Mouse (Mus musculus): ENCODE measurements around the gene Gm20422. TPM values are rescaled to one million over a fixed set of nuclear protein-coding genes. Genes with fewer than 3 reads are reported as not detected.
"Not testable (repeated sequence)": the region's sequence is repeated elsewhere in the genome, so short reads cannot be mapped to it uniquely, and the experiment has no call there.

Gm20422 gene
- polyA plus RNA-seq, 1 experiment, result 0.15 TPM

- TF ChIP-seq CTCF (IDR thresholded peaks at IDR 0.05; ENCODE audit: extremely low read depth, insufficient read depth, low read length), result no peak
- TF ChIP-seq POLR2A (IDR thresholded peaks at IDR 0.05; ENCODE audit: extremely low read depth, insufficient read depth, low read length), result no peak
- Histone ChIP-seq H3K27ac (ENCODE audit: insufficient read depth, low read length) (no peak overlapping the region), H3K4me1 (ENCODE audit: control insufficient read depth, insufficient read depth, low read length) (no peaks in the 10 kb centered on the region), H3K4me3 (ENCODE audit: insufficient read depth, low read length) (no peak overlapping the region)
Measured at GRCm38 (mm10) chr8:69735495-69735894, 39.2 kb downstream of the Gm20422 start.

GRCm38 (mm10) chr8:69717232-69717580 lies 57.5 kb downstream of the Gm20422 start:
- peaks cover 6% of the 10 kb centered on the region for H3K4me1 ChIP-seq (ENCODE audit: control insufficient read depth, insufficient read depth, low read length)
- TF ChIP-seq POLR2A (IDR thresholded peaks at IDR 0.05; ENCODE audit: extremely low read depth, insufficient read depth, low read length), result no peak
- TF ChIP-seq CTCF (IDR thresholded peaks at IDR 0.05; ENCODE audit: extremely low read depth, insufficient read depth, low read length), result no peak
- no peak overlapping the region; the same call in 1 of the 2 replicates for H3K4me3 ChIP-seq (ENCODE audit: insufficient read depth, low read length)
- no peak overlapping the region for H3K27ac ChIP-seq (ENCODE audit: insufficient read depth, low read length)

- Histone ChIP-seq H3K4me1 (ENCODE audit: control insufficient read depth, insufficient read depth, low read length) (peaks cover 6% of the 10 kb centered on the region), H3K4me3 (ENCODE audit: insufficient read depth, low read length) (peak overlapping the region; percentile 43), H3K27ac (ENCODE audit: insufficient read depth, low read length) (peak overlapping the region; percentile 90)
- TF ChIP-seq POLR2A (IDR thresholded peaks at IDR 0.05; ENCODE audit: extremely low read depth, insufficient read depth, low read length) (peak; percentile 94), CTCF (IDR thresholded peaks at IDR 0.05; ENCODE audit: extremely low read depth, insufficient read depth, low read length) (no peak)
Measured at GRCm38 (mm10) chr8:69716403-69717231, 58.1 kb downstream of the Gm20422 start.

GRCm38 (mm10) chr8:69715366-69715765 lies 59.3 kb downstream of the Gm20422 start:
- Histone ChIP-seq H3K27ac (ENCODE audit: insufficient read depth, low read length) (no peak overlapping the region), H3K4me3 (ENCODE audit: insufficient read depth, low read length) (peak overlapping the region; percentile 43), H3K4me1 (ENCODE audit: control insufficient read depth, insufficient read depth, low read length) (peaks cover 6% of the 10 kb centered on the region)
- no peak for TF ChIP-seq POLR2A (IDR thresholded peaks at IDR 0.05; ENCODE audit: extremely low read depth, insufficient read depth, low read length)
- TF ChIP-seq CTCF (IDR thresholded peaks at IDR 0.05; ENCODE audit: extremely low read depth, insufficient read depth, low read length), result no peak

- H3K4me3 ChIP-seq (ENCODE audit: insufficient read depth, low read length), result no peak overlapping the region
- H3K4me1 ChIP-seq (ENCODE audit: control insufficient read depth, insufficient read depth, low read length), result peaks cover 6% of the 10 kb centered on the region
- H3K27ac ChIP-seq (ENCODE audit: insufficient read depth, low read length), result no peak overlapping the region
- TF ChIP-seq CTCF (IDR thresholded peaks at IDR 0.05; ENCODE audit: extremely low read depth, insufficient read depth, low read length) (no peak), POLR2A (IDR thresholded peaks at IDR 0.05; ENCODE audit: extremely low read depth, insufficient read depth, low read length) (no peak)
Measured at GRCm38 (mm10) chr8:69713516-69713915, 61.2 kb downstream of the Gm20422 start.

- H3K4me1 ChIP-seq (ENCODE audit: control insufficient read depth, insufficient read depth, low read length); H3K4me3 ChIP-seq (ENCODE audit: insufficient read depth, low read length); H3K27ac ChIP-seq (ENCODE audit: insufficient read depth, low read length): not testable (repeated sequence)
Measured at GRCm38 (mm10) chr8:69710624-69711023, 64.1 kb downstream of the Gm20422 start, which contains the start of gene Zfp869. Zfp869 (minus strand) TSS chr8:69710724.

- no peak for TF ChIP-seq POLR2A (IDR thresholded peaks at IDR 0.05; ENCODE audit: extremely low read depth, insufficient read depth, low read length)
- no peak for TF ChIP-seq CTCF (IDR thresholded peaks at IDR 0.05; ENCODE audit: extremely low read depth, insufficient read depth, low read length)
- Histone ChIP-seq H3K4me1 (ENCODE audit: control insufficient read depth, insufficient read depth, low read length) (no peaks in the 10 kb centered on the region), H3K4me3 (ENCODE audit: insufficient read depth, low read length) (no peak overlapping the region), H3K27ac (ENCODE audit: insufficient read depth, low read length) (no peak overlapping the region)
Measured at GRCm38 (mm10) chr8:69701810-69702209, 72.9 kb downstream of the Gm20422 start.

Other genes with a start within 250 kb of the Gm20422 start
- 13.1 and 13.9 TPM in 2 replicates for gene Zfp868, start 149.3 kb downstream of the Gm20422 start, polyA plus RNA-seq (2012; rRNA removed)
- 2.7 and 2.9 TPM in 2 replicates for gene Zfp964, start 120.4 kb downstream of the Gm20422 start, polyA plus RNA-seq (2012; rRNA removed)
- 18.4 and 20.5 TPM in 2 replicates for gene Zfp869, start 64.2 kb downstream of the Gm20422 start, polyA plus RNA-seq (2012; rRNA removed)
- gene Zfp963, start 24.9 kb downstream of the Gm20422 start, polyA plus RNA-seq (2012; rRNA removed), result 6.2 and 6.4 TPM in 2 replicates
- 49.2 and 51.6 TPM in 2 replicates for gene Atp13a1, start 16.3 kb upstream of the Gm20422 start, polyA plus RNA-seq (2012; rRNA removed)
- gene Zfp866, start 16.3 kb upstream of the Gm20422 start, polyA plus RNA-seq (2012; rRNA removed), result 20.3 TPM in 2 replicates
- 15.7 and 16.1 TPM in 2 replicates for gene Gmip, start 33.8 kb upstream of the Gm20422 start, polyA plus RNA-seq (2012; rRNA removed)
- 0.53 and 0.54 TPM in 2 replicates for gene Lpar2, start 47.5 kb upstream of the Gm20422 start, polyA plus RNA-seq (2012; rRNA removed)
- 32.0 and 35.4 TPM in 2 replicates for gene Pbx4, start 57.6 kb upstream of the Gm20422 start, polyA plus RNA-seq (2012; rRNA removed)
- gene Cilp2, start 112.8 kb upstream of the Gm20422 start, polyA plus RNA-seq (2012; rRNA removed), result 0.89 and 1.4 TPM in 2 replicates
- 0.29 and 0.40 TPM in 2 replicates for gene Tssk6, start 127.3 kb upstream of the Gm20422 start, polyA plus RNA-seq (2012; rRNA removed)
- 182 and 184 TPM in 2 replicates for gene Ndufa13, start 127.7 kb upstream of the Gm20422 start, polyA plus RNA-seq (2012; rRNA removed)
- gene Yjefn3, start 127.8 kb upstream of the Gm20422 start, polyA plus RNA-seq (2012; rRNA removed), result 34.2 and 35.7 TPM in 2 replicates
- 21.1 and 24.3 TPM in 2 replicates for gene Gatad2a, start 221.5 kb upstream of the Gm20422 start, polyA plus RNA-seq (2012; rRNA removed)